In genomic region chr8:91988866-91989633, GRCm38 (mm10) we compare ENCODE assay signal across 17 mouse cellular contexts.
DNase-seq lines count a peak whose midpoint lies in the region; ATAC-seq lines count a peak whose summit lies in the region.
"Had no signal": no experiment of that assay in that cellular context is flagged by ENCODE, and none has a peak within 500 bp of the region (broad histone marks: within the 10 kb centered on the region; RNA-seq: fewer than 3 reads in every experiment).

No protein-coding gene starts in this region.

- 55% methylated on average over 11 of the region's 11 CpGs for whole genome bisulfite sequencing in kidney, embryonic 14.5 days
- WGBS in heart, embryonic 16.5 days, result 34% methylated on average over 11 of the region's 11 CpGs

- H3K9me3 ChIP-seq in kidney, embryonic 14.5 days (ENCODE audit: control insufficient read depth, low read length), result no peaks in the 10 kb centered on the region; the same call in 1 of the 2 replicates
- peaks cover 4% of the 10 kb centered on the region; the same call in 1 of the 2 replicates for H3K9me3 ChIP-seq in heart, embryonic 16.5 days (replicated peaks; ENCODE audit: control insufficient read depth, low read length)
- H3K9me3 ChIP-seq: embryonic facial prominence, embryonic 15.5 days; forebrain, embryonic 15.5 days; hindbrain, embryonic 15.5 days; midbrain, embryonic 15.5 days; neural tube, embryonic 12.5 days had no signal

- DNase-seq in kidney, adult 11 months, result peak; percentile 46
- DNase-seq in heart, adult 18-20 months, result peak; percentile 37 to 52
- DNase-seq in kidney, postnatal 10 days, result peak; percentile 51
- DNase-seq in embryo, embryonic 10 days (ENCODE audit: low spot score), result no peak
- DNase-seq in urinary bladder, postnatal 4 days (ENCODE audit: low spot score in 2 of 2), result no peak
- DNase-seq: cerebellum, postnatal 36 days; gastrocnemius, postnatal 14 days; liver; lung, postnatal 36 days; right cerebral cortex, adult 18-20 months had no signal

- no peaks in the 10 kb centered on the region for H3K36me3 ChIP-seq in kidney, embryonic 14.5 days (ENCODE audit: control insufficient read depth, insufficient read depth, low read length)
- no peaks in the 10 kb centered on the region for H3K36me3 ChIP-seq in heart, embryonic 16.5 days (ENCODE audit: control insufficient read depth, insufficient read depth)
- H3K36me3 ChIP-seq: embryonic facial prominence, embryonic 15.5 days; forebrain, embryonic 15.5 days; hindbrain, embryonic 15.5 days; midbrain, embryonic 15.5 days; neural tube, embryonic 12.5 days had no signal

- no peak for ATAC-seq in kidney, embryonic 14.5 days (ENCODE audit: low FRiP score, low TSS enrichment)
- ATAC-seq in heart, embryonic 16.5 days (replicated peaks; ENCODE audit: extremely low read depth, insufficient read depth, low FRiP score), result peak; percentile 47
- ATAC-seq: forebrain, embryonic 15.5 days; midbrain, embryonic 15.5 days had no signal

- H3K9ac ChIP-seq in kidney, embryonic 14.5 days (ENCODE audit: low read depth, low read length), result no peak overlapping the region
- no peak overlapping the region for H3K9ac ChIP-seq in heart, embryonic 16.5 days (ENCODE audit: low read length)
- H3K9ac ChIP-seq: embryonic facial prominence, embryonic 15.5 days; forebrain, embryonic 15.5 days; hindbrain, embryonic 15.5 days; midbrain, embryonic 15.5 days; neural tube, embryonic 12.5 days had no signal

- H3K4me3 ChIP-seq in kidney, embryonic 14.5 days (ENCODE audit: low read length), result no peak overlapping the region
- no peak overlapping the region for H3K4me3 ChIP-seq in heart, embryonic 16.5 days (ENCODE audit: low read length)
- H3K4me3 ChIP-seq: embryonic facial prominence, embryonic 15.5 days; forebrain, embryonic 15.5 days; hindbrain, embryonic 15.5 days; midbrain, embryonic 15.5 days; neural tube, embryonic 12.5 days had no signal

- H3K27ac ChIP-seq in kidney, embryonic 14.5 days (ENCODE audit: low read depth, low read length), result no peak overlapping the region
- H3K27ac ChIP-seq in heart, embryonic 16.5 days (ENCODE audit: low read length), result peak overlapping the region; percentile 41
- H3K27ac ChIP-seq: embryonic facial prominence, embryonic 15.5 days; forebrain, embryonic 15.5 days; hindbrain, embryonic 15.5 days; midbrain, embryonic 15.5 days; neural tube, embryonic 12.5 days had no signal

- 0 out of 2 replicates have a peak, but pooled peaks cover 3% of the 10 kb centered on the region for H3K4me1 ChIP-seq in kidney, embryonic 14.5 days (ENCODE audit: control insufficient read depth, insufficient read depth, low read length)
- peaks cover 45% of the 10 kb centered on the region for H3K4me1 ChIP-seq in heart, embryonic 16.5 days (ENCODE audit: control insufficient read depth, insufficient read depth, low read length)

- H3K27me3 ChIP-seq in kidney, embryonic 14.5 days (ENCODE audit: control insufficient read depth, insufficient read depth, low read length), result peaks cover 29% of the 10 kb centered on the region
- peaks cover 8% of the 10 kb centered on the region for H3K27me3 ChIP-seq in heart, embryonic 16.5 days (ENCODE audit: control insufficient read depth, insufficient read depth, low read length)

- H3K4me2 ChIP-seq in kidney, embryonic 14.5 days (replicated peaks; ENCODE audit: low read depth, low read length), result no peak overlapping the region
- H3K4me2 ChIP-seq in heart, embryonic 16.5 days (ENCODE audit: low read depth, low read length), result no peak overlapping the region
- H3K4me2 ChIP-seq: embryonic facial prominence, embryonic 15.5 days; forebrain, embryonic 15.5 days; hindbrain, embryonic 15.5 days; midbrain, embryonic 15.5 days; neural tube, embryonic 12.5 days had no signal

Comparison
In these comparisons a context has a peak if more than half of its experiments do, and no peak if none do; other contexts are left out.
1. DNase-seq: peak in kidney, adult 11 months (single experiment), heart, adult 18-20 months (2 of 2) and kidney, postnatal 10 days (single experiment); none in embryo, embryonic 10 days (single experiment) and urinary bladder, postnatal 4 days (0 of 2).